Mouse (Mus musculus): ENCODE data around the gene Cadm3. TPM values are rescaled to one million over a fixed set of nuclear protein-coding genes. Genes with fewer than 3 reads are reported as not detected.

Cadm3 gene
- polyA plus RNA-seq, 1 experiment from 2014 or later, result 59.8 TPM

DNA sequence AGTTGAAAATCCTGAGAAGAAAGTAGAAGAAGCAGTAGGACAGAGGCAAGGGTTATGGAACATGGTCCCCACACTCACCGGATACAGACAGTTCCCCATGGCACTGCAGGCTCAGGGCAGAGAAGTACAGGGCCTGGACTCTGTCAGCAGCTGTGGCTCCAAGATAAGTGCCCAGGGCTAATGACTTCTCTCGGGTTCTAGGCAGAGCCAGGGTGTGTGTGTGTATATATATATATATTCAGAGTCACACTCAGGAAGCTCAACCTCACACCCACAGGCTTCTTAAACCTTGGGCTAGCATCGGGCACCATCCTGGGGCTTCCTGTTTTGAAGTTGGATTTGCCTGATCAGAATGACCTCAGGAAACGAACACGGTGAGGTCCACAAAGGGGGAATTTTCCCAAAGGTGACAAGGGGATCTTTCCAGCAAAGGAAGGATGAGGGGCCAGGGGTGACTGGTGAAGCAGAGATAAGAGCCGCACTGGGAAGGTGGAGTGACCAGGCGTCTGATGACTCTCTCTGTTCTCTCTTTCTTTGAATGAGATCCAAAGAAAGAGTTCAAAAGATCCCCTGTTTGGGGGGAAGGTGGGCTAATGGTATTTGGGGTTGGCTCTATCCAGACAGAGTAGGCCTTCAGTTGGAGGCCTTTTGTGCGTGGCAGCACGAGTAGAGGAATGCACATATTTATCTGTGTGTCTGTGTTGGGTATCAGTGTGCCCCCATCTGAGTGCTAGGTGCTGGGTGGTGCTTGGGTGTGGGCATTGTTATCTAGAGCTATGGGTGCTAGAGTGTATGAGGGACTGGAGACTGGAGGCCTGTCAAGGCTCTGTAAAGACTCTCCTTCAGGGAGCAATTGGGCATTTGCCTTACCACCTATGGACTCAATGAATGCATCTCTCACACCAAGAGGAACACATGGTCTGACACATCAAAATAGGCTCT, 33.9 kb downstream of the Cadm3 start, which contains the start of gene Ackr1:
Gene Ackr1 (minus strand): TSS at position 439 of the 942 bp plus-strand sequence.
- DNase-seq (ENCODE audit: low spot score), result no peak
- Histone ChIP-seq H3K27ac (ENCODE audit: low read depth, low read length) (no peak within 1 kb of the TSS), H3K4me1 (ENCODE audit: control insufficient read depth, insufficient read depth, low read length) (no peaks in the 10 kb centered on the region), H3K36me3 (ENCODE audit: control insufficient read depth, insufficient read depth, low read length) (peaks cover 22% of the 10 kb centered on the region; the same call in 1 of the 2 replicates), H3K9me3 (replicated peaks; ENCODE audit: control insufficient read depth, low read length) (no peaks in the 10 kb centered on the region), H3K4me3 (ENCODE audit: low read depth, low read length) (no peak within 1 kb of the TSS), H3K9ac (ENCODE audit: low read length) (no peak within 1 kb of the TSS), H3K4me2 (ENCODE audit: low read length) (no peak within 1 kb of the TSS), H3K27me3 (replicated peaks; ENCODE audit: control insufficient read depth, insufficient read depth, low read length) (no peaks in the 10 kb centered on the region)
- no peak for ATAC-seq
- 74% methylated on average over 9 of the region's 9 CpGs for WGBS

DNA sequence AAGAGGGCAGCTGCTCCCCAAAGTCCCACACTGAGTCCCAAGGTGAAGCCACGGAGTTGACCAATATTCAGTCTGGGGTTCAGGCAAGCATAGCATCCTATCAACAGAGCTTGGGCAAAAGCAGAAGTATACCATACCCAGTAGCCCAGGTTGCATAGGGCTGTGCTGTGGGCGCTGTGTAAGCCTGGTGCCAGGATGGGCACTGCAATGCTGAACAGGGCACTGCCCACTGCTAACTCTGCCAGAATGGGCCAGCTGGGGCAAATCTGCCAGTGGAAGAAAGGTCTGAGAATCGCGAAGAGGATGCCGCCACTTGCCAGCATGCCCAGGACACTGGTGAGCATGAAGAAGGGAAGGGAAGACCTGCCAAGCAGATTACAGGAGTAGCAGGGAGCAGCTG, 35.1 kb downstream of the Cadm3 start:
- DNase-seq (ENCODE audit: low spot score) (no peak), ATAC-seq (no peak)
- no peak overlapping the region for H3K27ac ChIP-seq (ENCODE audit: low read depth, low read length)
- no peaks in the 10 kb centered on the region for H3K4me1 ChIP-seq (ENCODE audit: control insufficient read depth, insufficient read depth, low read length)
- H3K36me3 ChIP-seq (ENCODE audit: control insufficient read depth, insufficient read depth, low read length), result 0 out of 2 replicates have a peak, but pooled peaks cover 12% of the 10 kb centered on the region
- no peaks in the 10 kb centered on the region for H3K27me3 ChIP-seq (replicated peaks; ENCODE audit: control insufficient read depth, insufficient read depth, low read length)
- WGBS, result 98% methylated on average over 5 of the region's 5 CpGs
- no peak overlapping the region for H3K4me2 ChIP-seq (ENCODE audit: low read length)
- no peaks in the 10 kb centered on the region for H3K9me3 ChIP-seq (replicated peaks; ENCODE audit: control insufficient read depth, low read length)
- H3K9ac ChIP-seq (ENCODE audit: low read length), result no peak overlapping the region
- no peak overlapping the region for H3K4me3 ChIP-seq (ENCODE audit: low read depth, low read length)

DNA sequence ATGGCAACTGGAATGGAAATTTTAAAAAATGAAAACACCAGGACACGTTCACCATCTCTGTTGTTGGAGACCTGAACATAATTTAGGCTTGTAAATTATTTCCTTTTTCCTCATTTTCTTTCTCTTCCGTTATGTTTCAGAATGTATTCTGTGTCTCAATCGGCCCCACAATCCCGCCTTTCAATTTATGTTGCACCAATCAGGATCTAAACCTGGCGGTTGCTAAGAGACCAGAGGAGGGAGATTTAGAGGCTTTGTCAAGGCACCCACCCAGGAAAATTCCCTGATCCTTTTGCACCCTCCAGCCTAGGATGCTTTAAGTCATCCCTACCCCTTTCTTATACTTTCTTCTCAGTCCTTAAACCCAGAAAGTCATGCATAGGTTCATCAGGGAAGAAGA, 37.8 kb downstream of the Cadm3 start:
- Histone ChIP-seq H3K27ac (ENCODE audit: low read depth, low read length) (no peak overlapping the region), H3K9ac (ENCODE audit: low read length) (no peak overlapping the region), H3K9me3 (replicated peaks; ENCODE audit: control insufficient read depth, low read length) (no peaks in the 10 kb centered on the region), H3K27me3 (replicated peaks; ENCODE audit: control insufficient read depth, insufficient read depth, low read length) (no peaks in the 10 kb centered on the region), H3K36me3 (ENCODE audit: control insufficient read depth, insufficient read depth, low read length) (no peaks in the 10 kb centered on the region), H3K4me1 (ENCODE audit: control insufficient read depth, insufficient read depth, low read length) (peaks cover 2% of the 10 kb centered on the region; the same call in 1 of the 2 replicates), H3K4me2 (ENCODE audit: low read length) (no peak overlapping the region), H3K4me3 (ENCODE audit: low read depth, low read length) (no peak overlapping the region)
- DNase-seq (ENCODE audit: low spot score) (no peak), ATAC-seq (no peak)
- WGBS, result 62% methylated on average over 5 of the region's 5 CpGs

DNA sequence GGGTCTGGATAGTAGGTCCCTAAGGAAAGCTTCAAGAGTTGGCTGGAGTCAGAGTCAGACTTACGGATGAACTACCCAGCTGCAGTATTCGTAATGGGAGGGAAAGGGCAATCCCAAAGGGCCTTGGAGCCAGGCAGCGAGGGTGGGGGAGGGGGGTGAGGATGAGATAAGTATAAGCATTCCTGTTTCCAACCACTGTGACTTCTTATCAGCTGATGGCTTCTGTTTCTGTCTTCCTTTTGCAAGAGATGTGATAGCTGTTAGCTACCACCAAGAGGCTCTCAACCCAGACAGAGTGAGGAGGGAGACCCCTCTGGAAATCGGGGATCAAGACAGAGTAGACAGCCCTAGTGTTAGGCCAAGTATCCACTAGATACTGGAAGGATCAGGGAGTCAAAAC, 38.3 kb downstream of the Cadm3 start:
- Histone ChIP-seq H3K27me3 (replicated peaks; ENCODE audit: control insufficient read depth, insufficient read depth, low read length) (no peaks in the 10 kb centered on the region), H3K27ac (ENCODE audit: low read depth, low read length) (no peak overlapping the region), H3K4me2 (ENCODE audit: low read length) (no peak overlapping the region), H3K4me1 (ENCODE audit: control insufficient read depth, insufficient read depth, low read length) (peaks cover 2% of the 10 kb centered on the region; the same call in 1 of the 2 replicates), H3K9me3 (replicated peaks; ENCODE audit: control insufficient read depth, low read length) (no peaks in the 10 kb centered on the region), H3K4me3 (ENCODE audit: low read depth, low read length) (no peak overlapping the region), H3K9ac (ENCODE audit: low read length) (no peak overlapping the region), H3K36me3 (ENCODE audit: control insufficient read depth, insufficient read depth, low read length) (no peaks in the 10 kb centered on the region)
- DNase-seq (ENCODE audit: low spot score) (no peak), ATAC-seq (0 out of 2 replicates have a peak, but pooled peaks have one; percentile 16)
- 45% methylated on average over 4 of the region's 4 CpGs for WGBS

DNA sequence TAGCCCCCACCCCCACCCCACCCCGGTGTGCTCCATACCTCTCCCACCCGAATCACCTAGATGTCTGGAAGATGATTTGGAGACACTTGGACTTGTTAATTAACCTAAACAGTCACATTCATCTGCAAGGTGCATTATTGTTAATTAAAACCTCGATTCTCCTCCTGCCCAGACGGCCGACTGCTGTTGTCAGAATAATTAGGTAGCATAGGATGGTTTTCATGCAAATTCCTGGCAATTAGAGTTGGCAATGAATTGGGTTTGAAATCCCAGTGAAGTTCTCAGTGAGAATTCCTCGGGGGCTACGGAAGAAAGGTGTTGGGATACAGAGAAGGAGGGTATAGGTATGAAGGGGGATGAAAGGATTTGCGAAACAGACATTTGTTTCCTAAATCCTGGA, 39.0 kb downstream of the Cadm3 start:
- H3K9me3 ChIP-seq (replicated peaks; ENCODE audit: control insufficient read depth, low read length), result no peaks in the 10 kb centered on the region
- no peaks in the 10 kb centered on the region for H3K27me3 ChIP-seq (replicated peaks; ENCODE audit: control insufficient read depth, insufficient read depth, low read length)
- WGBS, result 17% methylated on average over 8 of the region's 8 CpGs
- H3K36me3 ChIP-seq (ENCODE audit: control insufficient read depth, insufficient read depth, low read length), result no peaks in the 10 kb centered on the region
- no peak overlapping the region for H3K4me3 ChIP-seq (ENCODE audit: low read depth, low read length)
- H3K27ac ChIP-seq (ENCODE audit: low read depth, low read length), result no peak overlapping the region
- DNase-seq (ENCODE audit: low spot score) (peak; percentile 72), ATAC-seq (peak; percentile 47)
- H3K4me1 ChIP-seq (ENCODE audit: control insufficient read depth, insufficient read depth, low read length), result peaks cover 2% of the 10 kb centered on the region; the same call in 1 of the 2 replicates
- no peak overlapping the region for H3K9ac ChIP-seq (ENCODE audit: low read length)
- H3K4me2 ChIP-seq (ENCODE audit: low read length), result no peak overlapping the region

DNA sequence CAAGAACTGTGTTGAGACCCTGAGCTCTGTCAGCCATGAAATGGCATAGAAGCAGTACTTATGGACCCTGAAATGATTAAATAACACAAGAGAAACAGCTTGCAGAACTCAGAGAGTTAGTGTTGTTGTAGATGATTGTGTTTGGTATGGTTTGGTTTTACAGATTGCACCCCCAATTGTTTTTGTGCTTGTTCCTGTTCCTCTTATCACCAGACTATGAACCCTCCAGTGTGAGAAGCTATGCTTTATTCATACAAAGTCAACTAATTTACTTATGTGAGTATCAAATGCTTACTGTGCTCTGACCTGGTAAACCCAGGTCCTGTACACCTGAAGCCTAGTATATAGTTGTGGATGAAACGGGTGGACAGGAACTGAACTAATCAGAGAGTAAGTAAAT, 40.9 kb downstream of the Cadm3 start:
- H3K9me3 ChIP-seq (replicated peaks; ENCODE audit: control insufficient read depth, low read length), result no peaks in the 10 kb centered on the region
- no peak overlapping the region for H3K27ac ChIP-seq (ENCODE audit: low read depth, low read length)
- no peak overlapping the region for H3K9ac ChIP-seq (ENCODE audit: low read length)
- ATAC-seq, result no peak
- H3K27me3 ChIP-seq (replicated peaks; ENCODE audit: control insufficient read depth, insufficient read depth, low read length), result no peaks in the 10 kb centered on the region
- H3K4me3 ChIP-seq (ENCODE audit: low read depth, low read length), result no peak overlapping the region
- no peaks in the 10 kb centered on the region for H3K36me3 ChIP-seq (ENCODE audit: control insufficient read depth, insufficient read depth, low read length)
- peaks cover 2% of the 10 kb centered on the region; the same call in 1 of the 2 replicates for H3K4me1 ChIP-seq (ENCODE audit: control insufficient read depth, insufficient read depth, low read length)
- no peak for DNase-seq (ENCODE audit: low spot score)
- WGBS, result 81% methylated on average over 1 of the region's 1 CpGs
- H3K4me2 ChIP-seq (ENCODE audit: low read length), result no peak overlapping the region

DNA sequence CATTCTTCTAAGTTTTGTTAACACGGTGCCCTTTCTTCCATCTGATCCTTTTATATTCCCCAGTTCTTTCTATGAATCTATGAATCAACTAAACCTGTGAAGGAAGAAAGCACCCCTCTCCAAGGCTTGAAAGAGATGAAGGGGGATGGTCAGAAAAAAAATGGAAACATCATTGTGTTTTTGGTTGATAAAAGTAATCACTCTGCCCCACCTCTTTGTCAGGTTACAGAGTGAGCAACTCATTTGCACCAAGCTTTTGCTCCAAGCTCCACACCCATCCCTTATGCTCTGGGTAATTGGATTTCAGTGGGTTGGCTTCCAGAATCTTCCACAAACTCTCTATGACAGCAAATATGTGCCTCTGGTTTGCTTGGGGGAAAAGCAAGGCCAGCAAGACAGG, 42.1 kb downstream of the Cadm3 start:
- Histone ChIP-seq H3K36me3 (ENCODE audit: control insufficient read depth, insufficient read depth, low read length) (no peaks in the 10 kb centered on the region), H3K9me3 (replicated peaks; ENCODE audit: control insufficient read depth, low read length) (no peaks in the 10 kb centered on the region), H3K9ac (ENCODE audit: low read length) (no peak overlapping the region), H3K4me2 (ENCODE audit: low read length) (no peak overlapping the region), H3K4me3 (ENCODE audit: low read depth, low read length) (no peak overlapping the region), H3K27ac (ENCODE audit: low read depth, low read length) (no peak overlapping the region), H3K4me1 (ENCODE audit: control insufficient read depth, insufficient read depth, low read length) (peaks cover 2% of the 10 kb centered on the region; the same call in 1 of the 2 replicates), H3K27me3 (replicated peaks; ENCODE audit: control insufficient read depth, insufficient read depth, low read length) (no peaks in the 10 kb centered on the region)
- no peak for DNase-seq (ENCODE audit: low spot score)
- no peak for ATAC-seq
- 83% methylated on average over 1 of the region's 1 CpGs for WGBS

DNA sequence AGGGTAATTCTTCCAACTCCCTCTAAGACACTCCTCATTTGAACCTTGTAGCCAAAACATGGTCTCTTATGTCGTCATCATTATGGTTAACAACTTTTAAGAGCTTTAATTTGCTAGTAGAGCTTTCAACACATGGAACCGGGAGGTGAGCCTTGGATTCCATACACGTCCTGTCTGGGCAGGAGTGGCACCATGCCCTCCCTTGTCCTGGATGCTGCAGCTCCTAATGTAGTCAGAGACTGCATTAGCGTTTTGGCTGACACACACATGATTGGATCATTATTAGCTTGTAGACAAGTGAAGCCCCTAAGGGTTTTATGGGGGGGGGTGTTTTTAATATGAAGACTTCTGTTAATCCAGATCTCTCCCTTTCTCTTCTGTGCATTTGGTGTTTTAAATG, 42.5 kb downstream of the Cadm3 start:
- Histone ChIP-seq H3K36me3 (ENCODE audit: control insufficient read depth, insufficient read depth, low read length) (no peaks in the 10 kb centered on the region), H3K4me3 (ENCODE audit: low read depth, low read length) (no peak overlapping the region), H3K4me1 (ENCODE audit: control insufficient read depth, insufficient read depth, low read length) (peaks cover 2% of the 10 kb centered on the region; the same call in 1 of the 2 replicates), H3K27ac (ENCODE audit: low read depth, low read length) (no peak overlapping the region), H3K4me2 (ENCODE audit: low read length) (no peak overlapping the region), H3K9me3 (replicated peaks; ENCODE audit: control insufficient read depth, low read length) (no peaks in the 10 kb centered on the region), H3K9ac (ENCODE audit: low read length) (no peak overlapping the region), H3K27me3 (replicated peaks; ENCODE audit: control insufficient read depth, insufficient read depth, low read length) (no peaks in the 10 kb centered on the region)
- DNase-seq (ENCODE audit: low spot score) (peak; percentile 42), ATAC-seq (peak; percentile 32; the same call in 1 of the 2 replicates)
- 41% methylated on average over 4 of the region's 4 CpGs for WGBS
